Comparison of ENCODE assay signal across 11 mouse cellular contexts in genomic region chr11:8566250-8566853, GRCm38 (mm10).
DNase-seq lines count a peak whose midpoint lies in the region; ATAC-seq and TF ChIP-seq lines count a peak whose summit lies in the region.
"Had no signal": no experiment of that assay in that cellular context is flagged by ENCODE, and none has a peak within 500 bp of the region (broad histone marks: within the 10 kb centered on the region; RNA-seq: fewer than 3 reads in every experiment).

No protein-coding gene starts in this region.

- no peaks in the 10 kb centered on the region for H3K27me3 ChIP-seq in liver, embryonic 14.5 days (ENCODE audit: control insufficient read depth, insufficient read depth, low read length)
- no peaks in the 10 kb centered on the region for H3K27me3 ChIP-seq in liver, embryonic 11.5 days (replicated peaks; ENCODE audit: control insufficient read depth, insufficient read depth, low read length)
- H3K27me3 ChIP-seq: forebrain, embryonic 13.5 days had no signal

- no peak overlapping the region for H3K4me3 ChIP-seq in liver, embryonic 14.5 days (ENCODE audit: insufficient read depth in 1 of 2, low read depth in 2 of 2, low read length in 2 of 2)
- no peak overlapping the region for H3K4me3 ChIP-seq in liver, embryonic 11.5 days (ENCODE audit: low read depth, low read length)
- H3K4me3 ChIP-seq: forebrain, embryonic 13.5 days had no signal

- DNase-seq in gastrocnemius, adult 18-20 months (ENCODE audit: low spot score) = peak; percentile 16
- no peak for DNase-seq in gastrocnemius, postnatal 36 days
- no peak for DNase-seq in liver, embryonic 14.5 days (ENCODE audit: low read depth in 3 of 3, low spot score in 3 of 3)
- no peak for DNase-seq in liver, embryonic 11.5 days (ENCODE audit: low spot score)
- DNase-seq in brain, embryonic 14.5 days (ENCODE audit: low read depth) = no peak
- no peak for DNase-seq in Muller cell, postnatal 12 days (ENCODE audit: inconsistent ontology term)
- DNase-seq in urinary bladder, postnatal 10 days (ENCODE audit: low spot score) = no peak
- DNase-seq: cerebellum, postnatal 36 days; heart, postnatal 36 days had no signal

- peak; percentile 41 for TF ChIP-seq CTCF in liver, embryonic 14.5 days (IDR thresholded peaks at IDR 0.05; ENCODE audit: low read depth)
- TF ChIP-seq CTCF in brain, embryonic 14.5 days (IDR thresholded peaks at IDR 0.05; ENCODE audit: borderline replicate concordance, extremely low read depth, insufficient read depth, insufficient read length) = peak; percentile 26; the same call in 1 of the 2 replicates

- no peaks in the 10 kb centered on the region for H3K36me3 ChIP-seq in liver, embryonic 14.5 days (replicated peaks; ENCODE audit: control insufficient read depth, insufficient read depth, low read depth)
- no peaks in the 10 kb centered on the region for H3K36me3 ChIP-seq in liver, embryonic 11.5 days (ENCODE audit: control insufficient read depth, insufficient read depth, low read length)

- no peak for TF ChIP-seq EP300 in liver, embryonic 14.5 days (IDR thresholded peaks at IDR 0.05; ENCODE audit: low read depth)

- no peak overlapping the region for H3K4me2 ChIP-seq in liver, embryonic 14.5 days (ENCODE audit: low read depth)
- no peak overlapping the region for H3K4me2 ChIP-seq in liver, embryonic 11.5 days
- H3K4me2 ChIP-seq: forebrain, embryonic 13.5 days had no signal

- ATAC-seq in liver, embryonic 14.5 days (ENCODE audit: insufficient read depth) = peak; percentile 26; the same call in 1 of the 2 replicates
- no peak for ATAC-seq in liver, embryonic 11.5 days (replicated peaks; ENCODE audit: low FRiP score)
- peak; percentile 83 for ATAC-seq in monocyte, adult 5-6 weeks (replicated peaks; ENCODE audit: insufficient number of reproducible peaks, low FRiP score, low TSS enrichment, poor library complexity, severe bottlenecking)
- ATAC-seq: forebrain, embryonic 13.5 days had no signal

- no peaks in the 10 kb centered on the region for H3K9me3 ChIP-seq in liver, embryonic 14.5 days (ENCODE audit: control insufficient read depth, low read length)
- no peaks in the 10 kb centered on the region; the same call in 1 of the 2 replicates for H3K9me3 ChIP-seq in liver, embryonic 11.5 days (ENCODE audit: control insufficient read depth, low read length)

- no peak for TF ChIP-seq POLR2A in brain, embryonic 14.5 days (IDR thresholded peaks at IDR 0.05; ENCODE audit: borderline replicate concordance, extremely low read depth, insufficient read depth, insufficient read length, poor library complexity, severe bottlenecking)

- no peak overlapping the region for H3K9ac ChIP-seq in liver, embryonic 14.5 days (replicated peaks)
- no peak overlapping the region for H3K9ac ChIP-seq in liver, embryonic 11.5 days (ENCODE audit: low read depth, low read length)
- H3K9ac ChIP-seq: forebrain, embryonic 13.5 days had no signal

- intact Hi-C loops in gastrocnemius, postnatal 36 days (cut with DNase I) = no loop called here

- H3K4me1 ChIP-seq in liver, embryonic 14.5 days (replicated peaks; ENCODE audit: control insufficient read depth in 2 of 2, insufficient read depth in 2 of 2, low read length in 1 of 2) = peaks cover 0 to 3% of the 10 kb centered on the region in 2 experiments; a peak in 1 of 4 replicates
- no peaks in the 10 kb centered on the region; the same call in none of the 2 replicates for H3K4me1 ChIP-seq in liver, embryonic 11.5 days (replicated peaks; ENCODE audit: control insufficient read depth, insufficient read depth, low read length)

- WGBS in liver, embryonic 14.5 days (ENCODE audit: insufficient replicate concordance) = 22% methylated on average over 3 of the region's 3 CpGs
- WGBS in liver, embryonic 11.5 days = 59% methylated on average over 3 of the region's 3 CpGs

- no peak overlapping the region for H3K27ac ChIP-seq in liver, embryonic 14.5 days
- no peak overlapping the region for H3K27ac ChIP-seq in liver, embryonic 11.5 days (ENCODE audit: low read depth, low read length)
- H3K27ac ChIP-seq: forebrain, embryonic 13.5 days had no signal
